Mouse (Mus musculus): ENCODE results near the gene Nes.

Nes gene

DNA sequence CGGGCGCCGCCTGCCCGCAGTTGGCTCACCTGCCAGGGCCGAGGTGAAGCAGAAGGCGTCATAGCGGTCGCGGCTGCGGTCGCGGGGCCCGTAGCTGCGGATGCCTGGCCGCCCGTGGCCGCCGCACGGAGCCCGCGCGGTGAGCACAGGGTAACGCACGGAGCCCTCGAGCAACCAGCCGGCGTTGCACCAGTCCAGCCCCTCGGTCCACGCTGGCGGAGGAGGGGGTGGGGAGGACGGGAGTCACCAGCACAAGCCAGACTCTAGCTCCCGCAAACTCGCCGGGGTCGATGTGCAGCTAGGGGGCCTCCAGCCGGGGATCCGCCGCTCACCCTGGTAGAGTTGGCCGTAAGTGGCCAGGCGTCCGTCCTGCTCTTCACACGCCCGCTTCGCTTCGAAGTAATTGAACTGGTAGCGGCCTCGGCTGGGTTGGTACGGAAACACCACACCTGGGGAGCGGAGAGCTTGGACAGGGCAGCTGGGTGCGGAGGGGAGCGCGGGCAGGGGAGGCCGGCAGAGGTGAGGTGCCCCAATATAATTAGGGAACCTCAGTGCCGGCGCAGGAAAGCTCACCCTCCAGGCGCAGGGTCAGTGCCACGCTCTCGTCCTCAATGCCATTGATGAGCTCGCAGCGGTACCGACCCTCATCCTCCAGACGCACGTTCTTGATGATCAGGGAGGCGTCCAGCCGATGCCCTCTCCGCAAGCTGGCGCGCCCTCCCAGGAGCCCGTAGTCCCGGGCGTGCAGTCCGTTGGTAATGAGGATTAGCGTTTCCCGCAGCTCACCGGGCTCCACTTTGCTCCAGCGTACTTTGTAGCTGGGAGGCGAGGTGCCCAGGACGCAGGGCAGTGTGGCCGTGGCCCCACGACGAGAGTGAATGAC is 52.6 kb downstream of the Nes start:
- no peak for DNase-seq

DNA sequence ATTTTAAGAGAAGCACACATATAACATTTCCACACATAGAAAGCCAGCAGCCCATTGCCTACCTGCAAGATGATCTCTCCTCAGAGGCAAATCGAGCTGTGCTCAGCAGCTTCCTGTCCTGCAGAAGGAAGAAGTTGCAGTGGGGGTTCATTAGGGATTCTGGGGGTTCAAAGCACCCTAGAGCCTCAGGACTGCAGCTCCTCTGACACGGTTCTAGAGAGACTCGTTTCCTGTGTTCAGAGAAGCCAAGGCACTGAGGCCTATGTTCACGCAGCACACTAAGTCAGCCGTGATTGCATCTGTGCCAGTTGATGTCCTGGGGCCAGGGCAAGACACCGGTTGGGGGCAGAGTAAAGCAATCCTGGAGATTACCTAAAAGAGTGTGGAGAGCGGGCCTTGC is 55.9 kb downstream of the Nes start:
- DNase-seq = no peak

DNA sequence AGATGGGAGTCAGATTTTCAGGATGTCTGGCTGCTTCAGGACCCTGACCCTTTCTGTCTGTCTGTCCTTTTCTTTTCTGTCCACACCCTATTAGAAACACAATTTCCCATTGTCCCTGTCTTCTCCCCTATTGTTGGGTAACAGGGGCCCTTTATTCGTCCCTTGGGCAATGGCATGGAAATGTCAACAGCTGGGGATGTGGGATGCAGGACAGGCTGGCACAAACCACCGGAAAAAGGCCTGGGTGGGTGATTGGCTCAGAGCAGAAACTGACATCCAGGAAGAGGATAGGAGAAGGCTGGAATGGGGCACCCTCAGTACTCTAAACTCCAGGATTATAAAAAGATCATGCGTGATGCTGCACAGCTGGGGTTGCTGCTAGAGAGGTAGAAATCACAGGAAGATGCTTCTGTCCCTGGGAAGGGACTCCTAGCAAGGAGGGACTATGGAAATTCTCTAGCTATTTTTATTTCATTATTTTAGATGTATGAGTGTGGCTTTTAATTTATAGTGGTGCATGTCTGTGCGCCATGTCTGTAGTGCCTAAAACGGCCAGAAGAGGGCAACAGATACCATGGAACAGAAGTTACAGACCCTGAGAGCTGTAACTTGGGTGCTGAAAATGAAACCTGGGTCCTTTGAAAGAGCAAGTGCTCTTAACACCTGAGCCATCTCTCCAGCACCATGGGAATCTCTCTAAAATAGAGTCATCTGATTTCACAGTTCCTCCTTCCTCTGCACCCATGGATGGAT is 56.7 kb downstream of the Nes start, which contains the start of gene Hapln2:
Gene Hapln2 (minus strand): TSS at position 150 of the 753 bp plus-strand sequence.
- DNase-seq = no peak
